Mouse (Mus musculus) embryo, embryonic 10.5 days (tissue): Measurements from ENCODE around the gene Dusp14.

ENCODE experiments used
- DNase-seq: peaks from one replicate; pipeline ENCODE4 v3.0.0-alpha.2; 2015; ENCODE audit warnings: low spot score

Dusp14 gene

GRCm38 (mm10) chr11:84066927-84067645, 2.0 kb downstream of the Dusp14 start:
- peak; percentile 55 for DNase-seq

- DNase-seq = peak; percentile 49
Measured at GRCm38 (mm10) chr11:84066071-84066481, 3.0 kb downstream of the Dusp14 start.

GRCm38 (mm10) chr11:84063631-84064209, 5.3 kb downstream of the Dusp14 start:
- DNase-seq = no peak

- DNase-seq = peak; percentile 36
Measured at GRCm38 (mm10) chr11:84062805-84063204, 6.3 kb downstream of the Dusp14 start.

GRCm38 (mm10) chr11:84061881-84062280, 7.2 kb downstream of the Dusp14 start:
- DNase-seq = no peak

- DNase-seq = no peak
Measured at GRCm38 (mm10) chr11:84060635-84061034, 8.4 kb downstream of the Dusp14 start.

- no peak for DNase-seq
Measured at GRCm38 (mm10) chr11:84059784-84060183, 9.3 kb downstream of the Dusp14 start.

GRCm38 (mm10) chr11:84057418-84057817, 11.6 kb downstream of the Dusp14 start:
- DNase-seq = no peak

- no peak for DNase-seq
Measured at GRCm38 (mm10) chr11:84053524-84054163, 15.4 kb downstream of the Dusp14 start.

GRCm38 (mm10) chr11:84053055-84053454, 16.0 kb downstream of the Dusp14 start:
- no peak for DNase-seq

GRCm38 (mm10) chr11:84048411-84048810, 20.6 kb downstream of the Dusp14 start:
- no peak for DNase-seq

- no peak for DNase-seq
Measured at GRCm38 (mm10) chr11:84047270-84047669, 21.8 kb downstream of the Dusp14 start.

- DNase-seq = no peak
Measured at GRCm38 (mm10) chr11:84044988-84045387, 24.1 kb downstream of the Dusp14 start.

- DNase-seq = peak; percentile 92
Measured at GRCm38 (mm10) chr11:84042808-84043762, 26.0 kb downstream of the Dusp14 start.

- no peak for DNase-seq
Measured at GRCm38 (mm10) chr11:84040621-84041020, 28.4 kb downstream of the Dusp14 start.

GRCm38 (mm10) chr11:84033671-84034070, 35.4 kb downstream of the Dusp14 start:
- DNase-seq = no peak

GRCm38 (mm10) chr11:84032559-84032958, 36.5 kb downstream of the Dusp14 start:
- no peak for DNase-seq

- peak; percentile 65 for DNase-seq
Measured at GRCm38 (mm10) chr11:84031971-84032370, 37.1 kb downstream of the Dusp14 start.

GRCm38 (mm10) chr11:84028271-84029028, 40.6 kb downstream of the Dusp14 start:
- no peak for DNase-seq

GRCm38 (mm10) chr11:84027231-84027630, 41.8 kb downstream of the Dusp14 start:
- no peak for DNase-seq

- DNase-seq = no peak
Measured at GRCm38 (mm10) chr11:84016810-84017508, 52.1 kb downstream of the Dusp14 start.
